Mouse (Mus musculus): ENCODE results near the gene Dcun1d5. TPM values are rescaled to one million over a fixed set of nuclear protein-coding genes. Genes with fewer than 3 reads are reported as not detected.

Gene Dcun1d5
- polyA plus RNA-seq, 1 experiment from 2014 or later: 94.0 TPM

- CTCF ChIA-PET: interaction anchor here (1.0 to 4.0 kb wide), 6 partner anchors 9 to 380 kb away, joined by 3 to 20 read pairs (median 4); no protein-coding TSS in a partner anchor
- peak; percentile 60 for TF ChIP-seq CTCF (IDR thresholded peaks at IDR 0.05)
- DNase-seq (ENCODE audit: low read depth, low spot score) (no peak), ATAC-seq (no peak)
- in situ Hi-C loops (cut with MboI; ENCODE audit: low pct_unique_long_range_greater_than_20kb): loop anchor here (10.0 to 25.0 kb wide), 2 partner anchors 379 to 671 kb away; no protein-coding TSS in a partner anchor
- POLR2A ChIA-PET: no interaction called here
- no peaks in the 10 kb centered on the region for H3K27me3 ChIP-seq
Observed at GRCm38 (mm10) chr9:7216240-7216639, 31.9 kb downstream of the Dcun1d5 start.

GRCm38 (mm10) chr9:7221024-7221423 lies 36.7 kb downstream of the Dcun1d5 start:
- ATAC-seq: no peak
- POLR2A ChIA-PET: no interaction called here
- no peak for DNase-seq (ENCODE audit: low read depth, low spot score)
- peak; percentile 48 for TF ChIP-seq CTCF (IDR thresholded peaks at IDR 0.05)
- in situ Hi-C loops (cut with MboI; ENCODE audit: low pct_unique_long_range_greater_than_20kb): loop anchor here (25.0 kb wide), 1 partner anchor 666 kb away; no protein-coding TSS in a partner anchor
- CTCF ChIA-PET: interaction anchor here (1.9 kb wide), 1 partner anchor 374 kb away, joined by 5 read pairs; no protein-coding TSS in a partner anchor
- H3K27me3 ChIP-seq: no peaks in the 10 kb centered on the region

DNA sequence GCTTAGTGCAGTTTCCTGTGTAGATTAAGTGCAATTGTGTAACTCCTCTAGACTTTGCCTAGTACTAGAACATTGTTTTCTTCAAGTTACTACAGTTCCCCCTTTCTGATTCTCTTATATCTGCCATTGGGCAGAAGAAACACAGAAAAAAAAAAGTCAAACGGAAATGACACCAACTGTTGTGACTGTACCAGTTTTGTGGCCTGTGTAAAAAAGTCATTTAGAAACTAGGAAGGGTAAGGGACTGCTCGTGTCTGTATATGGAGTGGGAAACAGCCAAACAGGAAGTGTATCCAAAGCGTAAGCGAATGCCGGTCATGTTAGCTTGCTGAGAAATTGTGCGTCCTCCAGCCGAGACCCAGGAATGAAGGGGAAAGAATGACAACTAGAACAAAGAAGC lies 37.1 kb downstream of the Dcun1d5 start:
- ChIA-PET POLR2A (no interaction called here), CTCF (interaction anchor here (1.9 kb wide), 1 partner anchor 374 kb away, joined by 5 read pairs; no protein-coding TSS in a partner anchor)
- no peak for DNase-seq (ENCODE audit: low read depth, low spot score)
- no peak for ATAC-seq
- in situ Hi-C loops (cut with MboI; ENCODE audit: low pct_unique_long_range_greater_than_20kb): loop anchor here (25.0 kb wide), 1 partner anchor 666 kb away; no protein-coding TSS in a partner anchor
- no peaks in the 10 kb centered on the region for H3K27me3 ChIP-seq
- TF ChIP-seq CTCF (IDR thresholded peaks at IDR 0.05): no peak

GRCm38 (mm10) chr9:7238619-7239018 lies 54.3 kb downstream of the Dcun1d5 start:
- no peak for TF ChIP-seq CTCF (IDR thresholded peaks at IDR 0.05)

DNA sequence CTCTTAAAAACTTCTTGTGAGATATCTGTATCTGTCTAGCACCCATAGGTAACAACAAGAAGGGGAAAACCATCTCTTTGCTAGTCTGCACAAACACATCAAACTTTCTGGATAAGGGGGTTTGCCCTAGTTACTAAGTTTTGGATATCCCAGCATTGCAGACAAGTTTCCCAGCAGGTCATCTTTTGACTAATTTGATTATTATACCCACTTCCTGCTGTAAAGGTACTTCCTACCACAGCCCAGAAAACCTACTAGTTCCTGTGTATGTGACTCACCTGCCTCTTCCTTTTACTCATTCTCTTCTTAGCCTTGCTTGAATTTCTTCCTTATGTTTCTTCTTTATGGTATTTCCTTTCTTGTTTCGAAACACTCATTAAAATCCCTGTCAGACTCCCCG lies 55.6 kb downstream of the Dcun1d5 start:
- ChIA-PET POLR2A (no interaction called here), CTCF (no interaction called here)
- TF ChIP-seq CTCF (IDR thresholded peaks at IDR 0.05): no peak
- DNase-seq (ENCODE audit: low read depth, low spot score) (no peak), ATAC-seq (no peak)
- H3K27me3 ChIP-seq: no peaks in the 10 kb centered on the region
- in situ Hi-C loops (cut with MboI; ENCODE audit: low pct_unique_long_range_greater_than_20kb): no loop called here

More at GRCm38 (mm10) chr9:7238619-7239018, 54.3 kb downstream of the Dcun1d5 start:
- no peak for DNase-seq (ENCODE audit: low read depth, low spot score)
- no peaks in the 10 kb centered on the region for H3K27me3 ChIP-seq
- CTCF ChIA-PET: no interaction called here
- POLR2A ChIA-PET: no interaction called here
- in situ Hi-C loops (cut with MboI; ENCODE audit: low pct_unique_long_range_greater_than_20kb): no loop called here
- ATAC-seq: no peak

DNA sequence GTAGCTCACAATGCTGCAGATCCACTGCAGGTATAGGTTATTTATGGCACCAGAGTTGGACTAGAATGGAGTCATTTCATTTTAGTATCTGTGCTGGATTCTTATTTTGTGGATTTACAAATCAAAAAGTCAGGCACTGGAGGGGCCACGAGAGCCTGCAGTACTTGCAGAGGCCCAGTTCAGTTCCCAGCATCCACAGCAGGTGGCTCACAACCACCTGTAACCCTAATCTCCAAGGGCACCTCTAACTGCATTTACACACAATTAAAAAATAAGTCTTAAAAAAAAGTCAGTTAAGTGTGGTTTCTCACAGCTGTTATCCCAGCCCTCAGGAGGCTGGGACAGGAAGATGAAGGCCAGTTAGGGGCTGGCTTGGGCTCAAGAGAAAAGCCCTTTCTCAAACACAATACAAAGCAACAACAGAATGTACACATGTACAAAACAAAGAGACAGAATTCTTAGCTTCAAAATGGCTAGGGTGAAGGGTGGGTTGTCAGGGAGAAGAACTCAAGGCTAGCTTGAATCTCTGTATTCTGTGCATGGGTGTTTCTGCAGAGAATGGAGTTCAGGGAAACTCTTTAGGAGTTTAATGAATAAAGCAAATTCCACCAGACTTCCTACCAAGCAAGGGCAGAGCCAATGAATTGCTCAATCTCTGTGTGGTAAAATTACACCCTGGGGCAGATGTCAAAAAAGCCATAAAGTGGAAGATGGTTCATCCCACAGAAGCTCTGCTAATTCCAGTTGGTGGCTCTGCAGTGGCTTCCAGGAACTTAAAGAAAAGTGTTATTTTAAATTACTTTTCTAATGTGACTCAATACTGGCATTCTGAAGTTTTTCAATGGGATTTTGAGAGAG lies 68.7 kb downstream of the Dcun1d5 start:
- ATAC-seq: peak; percentile 90
- ChIA-PET POLR2A (no interaction called here), CTCF (interaction anchor here (1.8 kb wide), 1 partner anchor 343 kb away, joined by 4 read pairs; no protein-coding TSS in a partner anchor)
- DNase-seq (ENCODE audit: low read depth, low spot score): peak; percentile 55
- H3K27me3 ChIP-seq: no peaks in the 10 kb centered on the region
- no peak for TF ChIP-seq CTCF (IDR thresholded peaks at IDR 0.05)
- in situ Hi-C loops (cut with MboI; ENCODE audit: low pct_unique_long_range_greater_than_20kb): no loop called here

Other genes starting within 250 kb of the Dcun1d5 start
- gene Dync2h1, start 74 bp upstream of the Dcun1d5 start, polyA plus RNA-seq (2021): 12.6 TPM
- 0.56 TPM for gene Mmp13, start 88.0 kb downstream of the Dcun1d5 start, polyA plus RNA-seq (2021)
- gene Mmp12, start 159.9 kb downstream of the Dcun1d5 start, polyA plus RNA-seq (2021): 3.3 TPM
- gene Mmp1b, start 203.5 kb downstream of the Dcun1d5 start, polyA plus RNA-seq (2021): not detected